Mouse (Mus musculus) olfactory bulb, adult 2 months (tissue): ENCODE measurements at regions not wholly inside any gene's neighbourhood (a gene's known extent, or its start where the extent isn't known, plus 50 kb on each side); places are given as distances from the start of the nearest gene placed in this dataset.

Source experiments
- CTCF ChIP-seq: fragments of 200-500 bp; IDR thresholded peaks from 2 replicates; pipeline ENCODE4 v1.5.1; 2012; ENCODE audit warnings: low read depth, mild to moderate bottlenecking, low read length, moderate library complexity; ENCODE audit not compliant: insufficient read depth
- POLR2A ChIP-seq: fragments of 200-500 bp; IDR thresholded peaks from 2 replicates; pipeline ENCODE4 v1.6.1; 2012; ENCODE audit warnings: mild to moderate bottlenecking, low read depth, low read length, moderate library complexity; ENCODE audit not compliant: insufficient read depth

- no peak for TF ChIP-seq POLR2A
- TF ChIP-seq CTCF: no peak
Observed at GRCm38 (mm10) chr9:61825804-61826203, 88.5 kb downstream of the Rplp1 start.
